Mouse (Mus musculus) ES-E14 (cell line): ENCODE measurements around the gene Rpn1.

Source experiments
- HCFC1 ChIP-seq: IDR thresholded peaks from 2 replicates; pipeline ENCODE4 v1.6.1; 2012; ENCODE audit warnings: low read length, inconsistent platforms, borderline replicate concordance; ENCODE audit not compliant: insufficient read depth
- MAFK ChIP-seq: IDR thresholded peaks from 2 replicates; pipeline ENCODE4 v1.6.1; 2014; ENCODE audit warnings: mild to moderate bottlenecking, low read depth, low read length, inconsistent platforms; ENCODE audit not compliant: insufficient read depth
- ZNF384 ChIP-seq: IDR thresholded peaks from 2 replicates; pipeline ENCODE4 v1.6.1; 2012; ENCODE audit warnings: low read depth, low read length, inconsistent platforms

DNA sequence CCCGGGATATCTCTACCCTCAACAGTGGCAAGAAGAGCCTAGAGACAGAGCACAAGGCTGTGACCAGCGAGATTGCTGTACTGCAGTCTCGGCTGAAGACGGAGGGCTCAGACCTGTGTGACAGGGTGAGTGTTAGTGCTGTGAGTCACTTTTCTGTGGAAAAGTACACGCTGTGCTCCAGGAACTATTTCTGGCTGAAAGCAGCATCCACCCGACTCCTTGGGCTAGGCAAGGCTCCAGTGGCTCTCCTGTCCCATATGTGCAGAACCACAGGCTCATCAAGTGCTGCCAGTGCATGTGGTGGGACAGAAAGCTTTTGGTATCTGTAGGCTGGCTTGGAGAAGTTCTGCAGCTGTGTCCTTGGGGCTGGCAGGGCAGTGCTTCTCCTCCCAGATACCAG is 17.8 kb downstream of the Rpn1 start:
- TF ChIP-seq ZNF384: no peak
- TF ChIP-seq MAFK: no peak
- no peak for TF ChIP-seq HCFC1
